Mouse (Mus musculus) C2C12 (cell line): ENCODE measurements around the gene Dusp27.

Experiments
- CTCF ChIP-seq: IDR thresholded peaks from one replicate; pipeline ENCODE4 v1.5.1; 2011; ENCODE audit not compliant: control insufficient read depth, insufficient read depth, insufficient read length
- FOSL1 ChIP-seq: IDR thresholded peaks from one replicate; pipeline ENCODE4 v1.8.0; 2011; ENCODE audit warnings: mild to moderate bottlenecking, low read length; ENCODE audit not compliant: poor library complexity, insufficient read depth, severe bottlenecking
- USF1 ChIP-seq: IDR thresholded peaks from one replicate; pipeline ENCODE4 v1.6.1; 2011; ENCODE audit warnings: low read depth, mild to moderate bottlenecking, control low read depth, moderate library complexity

GRCm38 (mm10) chr1:166123751-166124150, 4.0 kb downstream of the Dusp27 start:
- TF ChIP-seq CTCF (no peak), FOSL1 (peak; percentile 36), USF1 (peak; percentile 25)
